Mouse (Mus musculus) forebrain, embryonic 11.5 days (tissue): Measurements from ENCODE around the gene Nampt. TPM values are rescaled to one million over a fixed set of nuclear protein-coding genes. Genes with fewer than 3 reads are reported as not detected.

Experiments used
- ATAC-seq: fragments of 200-750 bp; cut with Nextera tagmentation; replicated peaks from 2 replicates; pipeline ENCODE4 v1.8.0; 2017; ENCODE audit warnings: moderate TSS enrichment; ENCODE audit not compliant: low FRiP score
- DNase-seq: peaks from one replicate; pipeline ENCODE4 v3.0.0-alpha.2; 2017; ENCODE audit warnings: low spot score
- H3K27ac ChIP-seq: fragments of 300-500 bp; sonication (generic); 2 replicates; pipeline ENCODE4 v1.5.1; 2014; ENCODE audit warnings: low read depth, low read length
- H3K27me3 ChIP-seq: fragments of 300-500 bp; sonication (generic); 2 replicates; pipeline ENCODE4 v1.6.1; 2014; ENCODE audit warnings: mild to moderate bottlenecking, low read length, mixed read lengths; ENCODE audit not compliant: control insufficient read depth, insufficient read depth
- H3K36me3 ChIP-seq: fragments of 300-500 bp; sonication (generic); 2 replicates; pipeline ENCODE4 v1.6.1; 2014; ENCODE audit warnings: mild to moderate bottlenecking, low read length, moderate library complexity, mixed read lengths; ENCODE audit not compliant: control insufficient read depth, insufficient read depth
- H3K4me1 ChIP-seq: fragments of 300-500 bp; sonication (generic); replicated peaks from 2 replicates; pipeline ENCODE4 v1.6.1; 2014; ENCODE audit warnings: low read length, mixed read lengths; ENCODE audit not compliant: control insufficient read depth, insufficient read depth
- H3K4me2 ChIP-seq: fragments of 300-500 bp; sonication (generic); 2 replicates; pipeline ENCODE4 v1.6.1; 2014; ENCODE audit warnings: low read depth, mild to moderate bottlenecking, low read length, moderate library complexity, mixed read lengths; ENCODE audit not compliant: severe bottlenecking
- H3K4me3 ChIP-seq: fragments of 300-500 bp; sonication (generic); 2 replicates; pipeline ENCODE4 v1.5.1; 2014; ENCODE audit warnings: low read depth, low read length
- H3K9ac ChIP-seq: fragments of 300-500 bp; sonication (generic); 2 replicates; pipeline ENCODE4 v1.6.1; 2014; ENCODE audit warnings: low read length
- H3K9me3 ChIP-seq: fragments of 300-500 bp; sonication (generic); 2 replicates; pipeline ENCODE4 v1.6.1; 2016; ENCODE audit warnings: low read length, mixed read lengths; ENCODE audit not compliant: control insufficient read depth
- WGBS: fragments of 180-500 bp; shearing (Covaris S2); extraction: QIAGEN DNeasy Blood & Tissue Kit; methylation state at CpG from one replicate; pipeline ENCODE4 v1.1.7; 2014; 5-methylcytosine and 5-hydroxymethylcytosine counted together
- polyA plus RNA-seq: library from polyadenylated mRNA; unstranded; fragments of >200 nt; fragmentation: Nextera tagmentation; extraction: Ambion mirVana; gene quantifications from 2 replicates; pipeline ENCODE4 v1.2.1, GENCODE M21; 2014

Nampt gene
- polyA plus RNA-seq, 1 experiment from 2014 or later, result 38.4 TPM

DNA sequence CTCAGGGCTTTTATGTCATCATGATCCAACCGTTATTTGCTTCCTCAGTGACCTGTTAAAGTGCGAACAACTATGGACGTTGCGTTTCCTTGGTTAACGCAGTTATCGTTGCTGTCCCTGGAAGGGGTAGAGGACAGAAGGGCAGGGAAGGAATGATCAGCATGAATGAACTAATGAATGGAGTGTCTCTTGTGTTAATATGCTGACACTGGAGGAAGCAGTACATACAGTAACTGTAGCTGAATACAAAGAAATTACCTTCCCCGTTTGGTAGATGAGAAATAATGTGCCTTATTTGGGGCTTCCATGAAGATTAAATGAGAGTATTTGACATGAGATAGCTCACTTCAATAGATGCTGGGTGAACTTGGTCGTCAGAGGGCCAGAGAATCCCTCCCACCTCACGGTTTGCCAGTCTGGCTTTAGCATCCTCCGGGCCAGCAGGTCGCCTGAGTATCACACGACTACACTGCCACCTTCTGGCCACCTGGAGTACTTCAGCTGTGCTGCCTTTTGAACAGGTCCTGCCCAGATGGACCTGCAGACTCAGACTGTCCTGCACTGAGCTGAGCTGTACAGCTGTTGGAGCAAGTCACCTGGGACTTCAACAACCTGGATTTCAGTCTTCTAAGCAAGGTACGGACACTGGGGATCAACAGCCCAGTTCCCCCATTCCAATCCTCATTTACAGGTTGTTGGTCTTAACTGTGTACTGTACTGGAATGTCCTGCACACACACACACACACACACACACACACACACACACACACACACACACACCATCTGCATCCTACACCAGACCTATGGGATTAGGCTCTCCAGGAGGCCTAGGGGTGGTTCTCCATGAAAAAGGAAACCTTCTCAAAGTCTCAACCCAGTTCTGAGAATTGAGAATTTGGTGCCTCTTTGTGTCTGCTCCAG is 78.1 kb downstream of the Nampt start:
- Histone ChIP-seq H3K27ac (no peak overlapping the region), H3K9me3 (no peaks in the 10 kb centered on the region), H3K4me3 (no peak overlapping the region), H3K4me1 (no peaks in the 10 kb centered on the region), H3K36me3 (no peaks in the 10 kb centered on the region), H3K9ac (no peak overlapping the region), H3K4me2 (no peak overlapping the region), H3K27me3 (no peaks in the 10 kb centered on the region)
- peak; percentile 93 for DNase-seq
- 50% methylated on average over 13 of the region's 13 CpGs for WGBS
- peak; percentile 76 for ATAC-seq

DNA sequence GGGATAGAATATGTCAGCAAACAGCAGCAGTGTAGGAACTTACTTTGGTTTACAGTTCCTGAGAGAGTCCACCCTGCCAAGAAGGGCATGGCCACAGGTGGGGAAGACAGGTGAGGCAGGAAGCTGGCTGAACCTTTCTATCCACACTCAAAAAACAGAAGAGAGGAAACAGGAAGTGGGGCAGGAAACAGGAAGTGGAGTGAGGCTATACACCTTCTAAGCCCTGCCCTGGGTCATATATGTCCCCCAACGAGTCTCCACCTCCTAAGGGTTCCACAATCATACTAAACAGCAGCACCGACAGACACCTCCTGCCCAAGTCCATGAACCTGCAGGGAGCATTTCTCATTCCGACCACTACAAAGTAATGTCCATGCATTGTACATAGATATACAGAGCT is 81.7 kb downstream of the Nampt start:
- Histone ChIP-seq H3K4me1 (no peaks in the 10 kb centered on the region), H3K4me3 (no peak overlapping the region), H3K9ac (no peak overlapping the region), H3K36me3 (no peaks in the 10 kb centered on the region), H3K27ac (no peak overlapping the region), H3K27me3 (no peaks in the 10 kb centered on the region), H3K4me2 (no peak overlapping the region), H3K9me3 (no peaks in the 10 kb centered on the region)
- WGBS, result 84% methylated on average over 3 of the region's 3 CpGs
- ATAC-seq (no peak), DNase-seq (no peak)

Other genes with a start within 250 kb of the Nampt start
- 49.4 and 53.3 TPM in 2 replicates for gene Sypl, start 134.3 kb downstream of the Nampt start, polyA plus RNA-seq